Mouse (Mus musculus) ES-Bruce4 (cell line): ENCODE measurements around the gene Grk1.

Experiments
- CTCF ChIP-seq: IDR thresholded peaks from one replicate; pipeline ENCODE4 v1.8.1; 2011; ENCODE audit warnings: low read depth, low read length
- POLR2A ChIP-seq: IDR thresholded peaks from one replicate; pipeline ENCODE4 v1.8.1; 2011; ENCODE audit warnings: low read length; ENCODE audit not compliant: insufficient read depth

GRCm38 (mm10) chr8:13455295-13455694 is 50.4 kb downstream of the Grk1 start:
- TF ChIP-seq CTCF, result peak; percentile 80
- TF ChIP-seq POLR2A, result no peak
